Mouse (Mus musculus): ENCODE results near the gene Acnat2.
"Not testable (repeated sequence)": the region's sequence is repeated elsewhere in the genome, so short reads cannot be mapped to it uniquely, and the experiment has no call there.

Gene Acnat2

GRCm38 (mm10) chr4:49407957-49408356 is at the start of gene Acnat2:
Gene Acnat2, minus strand, starts transcription at chr4:49408151.
- not testable (repeated sequence) for DNase-seq (ENCODE audit: low spot score in 2 of 2)

GRCm38 (mm10) chr4:49456171-49456570 is 48.2 kb upstream of the Acnat2 start:
- no peak for DNase-seq (ENCODE audit: low spot score in 2 of 2)

GRCm38 (mm10) chr4:49451848-49452551 is 44.0 kb upstream of the Acnat2 start:
- DNase-seq (ENCODE audit: low spot score in 2 of 2), result no peak

GRCm38 (mm10) chr4:49451133-49451847 is 43.3 kb upstream of the Acnat2 start:
- not testable (repeated sequence) for DNase-seq (ENCODE audit: low spot score in 2 of 2)

GRCm38 (mm10) chr4:49436968-49437367 is 29.0 kb upstream of the Acnat2 start:
- DNase-seq (ENCODE audit: low spot score in 2 of 2), result not testable (repeated sequence)

- not testable (repeated sequence) for DNase-seq (ENCODE audit: low spot score in 2 of 2)
These were observed 2.2 kb upstream of the Acnat2 start for GRCm38 (mm10) chr4:49410151-49410550.

- no peak for DNase-seq (ENCODE audit: low spot score in 2 of 2)
These were observed 21.1 kb downstream of the Acnat2 start for GRCm38 (mm10) chr4:49386873-49387272.

GRCm38 (mm10) chr4:49383576-49384318 is 24.2 kb downstream of the Acnat2 start:
- not testable (repeated sequence) for DNase-seq (ENCODE audit: low spot score in 2 of 2)

- DNase-seq (ENCODE audit: low spot score in 2 of 2), result not testable (repeated sequence)
These were observed 39.9 kb downstream of the Acnat2 start for GRCm38 (mm10) chr4:49368046-49368445.

GRCm38 (mm10) chr4:49357097-49357496 is 50.9 kb downstream of the Acnat2 start:
- DNase-seq (ENCODE audit: low spot score in 2 of 2), result no peak

- DNase-seq (ENCODE audit: low spot score in 2 of 2), result no peak
These were observed 57.5 kb downstream of the Acnat2 start for GRCm38 (mm10) chr4:49350470-49350869.

- DNase-seq (ENCODE audit: low spot score in 2 of 2), result no peak
These were observed 59.3 kb downstream of the Acnat2 start for GRCm38 (mm10) chr4:49348677-49349076.

- not testable (repeated sequence) for DNase-seq (ENCODE audit: low spot score in 2 of 2)
These were observed 60.0 kb downstream of the Acnat2 start for GRCm38 (mm10) chr4:49348001-49348400.

GRCm38 (mm10) chr4:49340091-49340490 is 67.9 kb downstream of the Acnat2 start:
- not testable (repeated sequence) for DNase-seq (ENCODE audit: low spot score in 2 of 2)

- DNase-seq (ENCODE audit: low spot score in 2 of 2), result not testable (repeated sequence)
These were observed 70.0 kb downstream of the Acnat2 start for GRCm38 (mm10) chr4:49337949-49338348.

Data from left cerebral cortex, adult 9 months (tissue).